Mouse (Mus musculus): ENCODE results near the gene Kcnab3. TPM values are rescaled to one million over a fixed set of nuclear protein-coding genes. Genes with fewer than 3 reads are reported as not detected.

The Kcnab3 gene
- polyA plus RNA-seq, 1 experiment from 2014 or later, result 0.48 TPM

DNA sequence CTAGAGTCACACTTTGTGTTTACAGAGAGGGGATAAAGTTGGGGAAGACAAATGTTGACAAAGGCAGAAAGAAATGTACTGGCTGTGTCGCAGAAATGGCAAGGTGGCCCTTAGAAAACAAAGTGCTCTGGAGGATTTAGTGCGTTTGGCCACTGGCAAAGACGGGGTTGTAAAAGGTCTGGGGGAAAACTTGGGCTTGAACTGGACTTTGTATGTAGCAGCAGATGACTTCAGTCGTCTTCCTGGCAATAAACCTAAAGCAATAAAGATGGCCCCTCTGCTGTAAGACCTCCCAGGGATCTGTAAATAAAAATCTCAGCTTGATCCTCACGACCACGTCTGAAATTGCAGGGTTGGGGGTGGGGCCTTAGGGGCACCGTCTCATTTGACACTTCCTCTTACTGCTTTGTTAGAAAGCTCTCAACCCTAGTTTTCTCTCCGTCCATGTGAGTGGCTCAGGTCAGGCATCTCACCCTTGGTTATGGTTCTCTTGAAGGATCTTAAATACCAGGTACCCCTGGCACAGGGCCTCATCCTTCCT is 6.7 kb downstream of the Kcnab3 start:
- Histone ChIP-seq H3K4me2 (peak overlapping the region; percentile 78; the same call in 1 of the 2 replicates), H3K9ac (peak overlapping the region; percentile 83; the same call in 1 of the 2 replicates), H3K27me3 (replicated peaks) (peaks cover 23% of the 10 kb centered on the region), H3K27ac (replicated peaks) (peak overlapping the region; percentile 43; the same call in 1 of the 2 replicates), H3K4me1 (peaks cover 17% of the 10 kb centered on the region), H3K36me3 (no peaks in the 10 kb centered on the region), H3K4me3 (no peak overlapping the region), H3K9me3 (0 out of 2 replicates have a peak, but pooled peaks cover 4% of the 10 kb centered on the region)
- ATAC-seq (ENCODE audit: extremely low read depth, insufficient number of reproducible peaks, low FRiP score, low TSS enrichment), result no peak
- 39% methylated on average over 8 of the region's 8 CpGs for WGBS

DNA sequence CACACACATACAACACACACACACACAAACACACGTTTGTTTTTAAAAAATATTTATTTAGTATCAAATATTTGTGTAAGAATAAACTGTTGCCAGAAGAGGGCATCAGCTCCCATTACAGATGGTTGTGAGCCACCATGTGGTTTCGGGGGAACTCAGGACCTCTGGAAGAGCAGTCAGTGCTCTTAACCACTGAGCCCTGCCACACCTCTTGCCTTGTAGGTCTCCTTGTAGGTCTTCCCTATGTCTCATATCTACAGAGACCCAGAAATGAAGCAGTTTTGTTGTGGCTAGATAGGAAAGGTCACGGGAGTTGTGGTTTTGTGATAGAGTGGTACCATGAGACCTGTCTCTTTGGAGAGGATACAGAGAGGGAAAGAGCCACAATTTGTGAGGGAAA is 7.9 kb downstream of the Kcnab3 start:
- H3K4me2 ChIP-seq, result no peak overlapping the region
- H3K9ac ChIP-seq, result no peak overlapping the region
- no peak overlapping the region for H3K27ac ChIP-seq (replicated peaks)
- 52% methylated on average over 3 of the region's 3 CpGs for WGBS
- H3K27me3 ChIP-seq (replicated peaks), result peaks cover 12% of the 10 kb centered on the region
- no peak overlapping the region for H3K4me3 ChIP-seq
- H3K9me3 ChIP-seq, result 0 out of 2 replicates have a peak, but pooled peaks cover 6% of the 10 kb centered on the region
- H3K4me1 ChIP-seq, result peaks cover 17% of the 10 kb centered on the region
- ATAC-seq (ENCODE audit: extremely low read depth, insufficient number of reproducible peaks, low FRiP score, low TSS enrichment), result no peak
- H3K36me3 ChIP-seq, result no peaks in the 10 kb centered on the region

DNA sequence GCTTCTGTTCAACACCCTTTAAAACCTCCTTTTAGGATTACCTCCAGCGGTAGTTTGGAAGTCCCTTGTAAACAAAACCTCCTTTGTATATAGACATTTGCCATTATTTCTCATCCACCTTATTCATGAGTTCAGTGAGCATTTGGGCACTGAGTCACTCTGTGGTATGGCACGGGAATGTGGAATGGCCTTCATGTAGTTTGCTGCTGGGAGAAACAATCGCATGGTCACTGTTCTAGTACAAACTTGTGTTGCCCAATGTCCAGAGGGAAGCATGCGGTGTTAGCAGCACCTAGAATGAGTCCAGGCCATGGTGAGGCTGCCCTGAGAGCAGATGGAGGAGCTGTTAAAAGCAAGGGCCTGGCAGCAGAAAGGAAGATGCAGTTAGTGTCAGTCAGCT is 8.7 kb downstream of the Kcnab3 start:
- Histone ChIP-seq H3K4me3 (no peak overlapping the region), H3K4me1 (peaks cover 17% of the 10 kb centered on the region), H3K27ac (replicated peaks) (no peak overlapping the region), H3K4me2 (no peak overlapping the region), H3K9me3 (0 out of 2 replicates have a peak, but pooled peaks cover 6% of the 10 kb centered on the region), H3K36me3 (no peaks in the 10 kb centered on the region), H3K27me3 (replicated peaks) (peaks cover 14% of the 10 kb centered on the region), H3K9ac (no peak overlapping the region)
- ATAC-seq (ENCODE audit: extremely low read depth, insufficient number of reproducible peaks, low FRiP score, low TSS enrichment), result no peak
- 65% methylated on average over 4 of the region's 4 CpGs for WGBS

DNA sequence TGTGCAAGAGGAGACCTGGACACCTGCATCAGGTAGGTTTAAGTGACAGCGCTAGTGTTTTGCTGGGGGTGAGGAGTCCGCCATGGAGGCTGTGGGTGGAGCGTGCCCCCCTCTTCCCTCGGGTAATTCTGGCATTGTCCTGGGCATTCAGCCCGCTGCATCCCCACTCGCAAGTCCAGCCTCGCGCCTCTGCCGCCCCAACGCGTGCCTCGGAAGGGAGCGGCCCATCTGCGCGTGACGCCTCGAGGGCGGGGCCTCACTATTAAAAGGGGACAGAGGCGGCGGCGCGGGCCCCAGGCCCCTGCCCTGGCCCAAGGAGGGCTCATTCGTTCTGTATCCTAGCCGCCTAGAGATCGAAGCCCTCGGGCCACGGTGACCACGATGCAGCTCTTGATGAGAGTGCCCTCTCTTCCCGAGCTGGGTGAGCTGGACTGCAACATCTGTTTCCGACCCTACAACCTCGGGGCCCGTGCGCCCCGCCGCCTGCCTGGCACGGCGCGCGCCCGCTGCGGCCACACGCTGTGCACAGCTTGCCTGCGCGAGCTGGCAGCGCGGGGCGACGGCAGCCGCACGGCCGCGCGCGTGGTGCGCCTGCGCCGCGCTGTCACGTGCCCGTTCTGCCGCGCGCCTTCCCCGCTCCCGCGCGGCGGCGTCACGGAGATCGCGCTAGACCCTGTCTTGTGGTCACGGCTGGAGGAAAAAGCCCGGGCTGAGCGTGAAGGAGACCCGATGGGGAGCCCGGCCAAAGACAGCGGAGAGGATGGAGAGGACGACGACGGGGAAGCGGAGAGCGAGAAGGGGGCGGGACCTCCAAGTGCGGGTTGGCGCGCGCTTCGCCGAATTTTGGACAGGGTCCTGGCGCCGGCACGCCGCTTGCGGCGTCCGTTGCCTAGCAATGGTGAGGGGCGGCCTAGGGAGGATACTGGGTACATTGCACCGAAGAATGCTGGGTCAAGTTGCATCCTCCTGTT is 14.4 kb downstream of the Kcnab3 start, which contains the start of gene Rnf227:
TSS of gene Rnf227 (plus strand) at position 301 of the 971 bp plus-strand sequence.
- H3K9me3 ChIP-seq, result 0 out of 2 replicates have a peak, but pooled peaks cover 6% of the 10 kb centered on the region
- 2% methylated on average over 97 of the region's 99 CpGs for WGBS
- peaks cover 26% of the 10 kb centered on the region for H3K36me3 ChIP-seq
- H3K27ac ChIP-seq (replicated peaks), result no peak within 1 kb of the TSS
- H3K9ac ChIP-seq, result peak within 1 kb of the TSS; percentile 82
- peak within 1 kb of the TSS; percentile 84 for H3K4me2 ChIP-seq
- peaks cover 13% of the 10 kb centered on the region for H3K4me1 ChIP-seq
- peak within 1 kb of the TSS; percentile 62 for H3K4me3 ChIP-seq
- H3K27me3 ChIP-seq (replicated peaks), result peaks cover 20% of the 10 kb centered on the region
- peak; percentile 63; the same call in 1 of the 2 replicates for ATAC-seq (ENCODE audit: extremely low read depth, insufficient number of reproducible peaks, low FRiP score, low TSS enrichment)

DNA sequence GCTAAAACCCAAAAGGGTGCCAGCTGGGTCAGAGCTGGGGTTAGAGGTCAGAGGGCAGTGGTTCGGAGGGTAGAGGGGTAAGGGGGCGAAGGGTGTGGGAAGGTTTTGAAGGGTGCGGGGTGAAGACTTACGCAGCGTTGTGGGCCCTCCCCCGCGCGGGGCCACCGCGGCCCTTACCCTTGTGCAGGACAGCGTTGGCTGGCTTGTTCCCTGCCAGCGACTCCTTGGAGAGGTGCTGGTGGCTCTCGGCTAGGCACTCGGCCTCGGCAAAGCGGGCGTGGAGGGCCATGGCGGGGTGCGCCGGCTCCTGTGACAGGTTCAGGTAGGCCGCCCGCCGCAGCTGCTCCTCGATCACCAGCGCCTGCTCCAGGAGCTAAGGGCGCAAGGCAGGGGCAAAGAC is 20.4 kb downstream of the Kcnab3 start:
- 83% methylated on average over 25 of the region's 26 CpGs for WGBS
- Histone ChIP-seq H3K36me3 (peaks cover 86% of the 10 kb centered on the region), H3K27ac (replicated peaks) (no peak overlapping the region), H3K4me3 (no peak overlapping the region), H3K9me3 (no peaks in the 10 kb centered on the region), H3K4me2 (no peak overlapping the region), H3K27me3 (replicated peaks) (peaks cover 2% of the 10 kb centered on the region; the same call in 1 of the 2 replicates), H3K9ac (no peak overlapping the region), H3K4me1 (peaks cover 1% of the 10 kb centered on the region)
- ATAC-seq (ENCODE audit: extremely low read depth, insufficient number of reproducible peaks, low FRiP score, low TSS enrichment), result no peak

DNA sequence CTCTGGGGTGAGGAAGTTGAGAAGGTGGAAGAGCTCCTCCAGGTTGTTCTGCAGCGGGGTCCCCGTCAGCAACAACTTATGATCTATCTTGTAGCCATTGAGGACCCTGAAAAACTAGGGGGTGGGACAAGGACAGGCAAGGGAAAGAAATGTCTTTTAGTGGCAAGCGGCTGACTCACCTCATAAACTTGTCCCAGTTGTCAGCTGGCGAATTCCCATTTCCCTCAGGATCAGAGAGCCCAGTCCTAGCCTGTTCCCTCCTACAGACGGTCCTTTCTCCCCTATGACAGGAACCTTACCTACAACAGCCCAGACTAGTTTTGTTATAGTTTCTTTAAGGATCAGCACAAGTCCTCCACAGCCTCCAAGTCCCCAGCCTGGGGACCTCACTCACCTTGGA is 30.5 kb downstream of the Kcnab3 start:
- Histone ChIP-seq H3K9ac (no peak overlapping the region), H3K4me2 (no peak overlapping the region), H3K9me3 (no peaks in the 10 kb centered on the region), H3K4me3 (no peak overlapping the region), H3K36me3 (peaks cover 98% of the 10 kb centered on the region), H3K27me3 (replicated peaks) (no peaks in the 10 kb centered on the region), H3K27ac (replicated peaks) (no peak overlapping the region), H3K4me1 (no peaks in the 10 kb centered on the region)
- WGBS, result 85% methylated on average over 5 of the region's 5 CpGs
- no peak for ATAC-seq (ENCODE audit: extremely low read depth, insufficient number of reproducible peaks, low FRiP score, low TSS enrichment)

DNA sequence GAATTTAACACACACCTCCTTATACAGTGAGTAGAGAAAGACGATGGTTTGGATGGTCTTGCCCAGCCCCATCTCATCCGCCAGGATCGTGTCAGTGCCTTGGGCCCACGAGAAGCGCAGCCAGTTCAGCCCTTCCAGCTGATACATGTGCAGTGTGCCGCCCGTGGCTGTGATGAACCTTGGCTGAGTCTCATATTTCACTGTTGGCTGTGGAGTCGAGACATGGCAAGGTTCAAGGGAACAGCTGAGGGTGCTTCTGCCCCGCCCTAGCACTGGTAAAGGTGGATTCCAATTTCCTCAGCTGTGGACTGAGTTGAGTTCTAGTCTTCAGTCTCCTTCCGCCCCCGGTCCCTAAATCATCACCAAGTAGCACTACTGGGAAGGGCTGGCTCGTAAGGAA is 31.6 kb downstream of the Kcnab3 start:
- WGBS, result 83% methylated on average over 12 of the region's 12 CpGs
- no peak overlapping the region for H3K27ac ChIP-seq (replicated peaks)
- no peak for ATAC-seq (ENCODE audit: extremely low read depth, insufficient number of reproducible peaks, low FRiP score, low TSS enrichment)
- peaks cover 97% of the 10 kb centered on the region for H3K36me3 ChIP-seq
- H3K4me2 ChIP-seq, result no peak overlapping the region
- H3K9me3 ChIP-seq, result no peaks in the 10 kb centered on the region
- no peak overlapping the region for H3K4me3 ChIP-seq
- no peaks in the 10 kb centered on the region for H3K4me1 ChIP-seq
- H3K9ac ChIP-seq, result no peak overlapping the region
- H3K27me3 ChIP-seq (replicated peaks), result no peaks in the 10 kb centered on the region

DNA sequence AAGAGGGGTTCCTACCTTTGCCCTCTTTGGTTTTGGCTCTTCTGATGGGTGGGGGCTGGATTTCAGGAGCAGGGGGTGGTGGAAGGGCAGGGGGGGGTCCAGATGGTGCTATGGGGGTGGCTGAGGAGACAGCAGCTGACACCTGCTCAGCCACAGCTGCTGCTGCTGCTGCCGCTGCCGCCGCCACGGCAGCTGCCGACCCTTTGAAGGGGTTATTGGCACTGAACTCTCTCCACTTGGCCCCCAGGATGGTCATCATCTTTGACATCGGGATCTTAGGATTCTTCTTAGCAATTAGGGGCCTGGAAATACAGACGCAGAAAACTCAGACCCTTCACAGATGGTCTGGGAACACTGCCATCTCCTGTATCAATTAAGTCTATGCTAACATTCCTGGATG is 36.0 kb downstream of the Kcnab3 start:
- no peaks in the 10 kb centered on the region for H3K9me3 ChIP-seq
- H3K27me3 ChIP-seq (replicated peaks), result no peaks in the 10 kb centered on the region
- no peak overlapping the region for H3K27ac ChIP-seq (replicated peaks)
- 75% methylated on average over 7 of the region's 7 CpGs for WGBS
- H3K4me3 ChIP-seq, result no peak overlapping the region
- ATAC-seq (ENCODE audit: extremely low read depth, insufficient number of reproducible peaks, low FRiP score, low TSS enrichment), result no peak
- H3K4me1 ChIP-seq, result peaks cover 26% of the 10 kb centered on the region
- H3K36me3 ChIP-seq, result peaks cover 68% of the 10 kb centered on the region
- no peak overlapping the region for H3K9ac ChIP-seq
- H3K4me2 ChIP-seq, result no peak overlapping the region

DNA sequence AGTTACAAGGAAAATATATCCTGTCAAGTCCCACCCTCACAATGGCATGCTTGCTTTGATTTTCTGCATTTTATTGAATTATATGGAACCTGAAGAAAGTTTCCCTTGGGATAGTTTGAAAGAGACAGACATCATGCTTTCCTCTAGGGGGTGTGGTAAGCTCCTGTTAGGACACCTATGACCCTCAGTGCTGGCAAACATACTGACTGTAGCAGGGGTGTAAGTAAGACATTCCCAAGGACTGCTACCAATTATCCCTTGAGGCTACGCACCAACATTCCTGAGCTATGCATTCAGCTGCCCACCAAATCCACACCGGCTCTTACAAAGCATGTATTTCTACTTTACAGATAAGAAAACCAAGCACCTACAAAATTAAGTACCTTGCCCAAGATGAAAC is 36.4 kb downstream of the Kcnab3 start:
- no peaks in the 10 kb centered on the region for H3K9me3 ChIP-seq
- H3K27me3 ChIP-seq (replicated peaks), result no peaks in the 10 kb centered on the region
- WGBS, result 77% methylated on average over 2 of the region's 2 CpGs
- H3K9ac ChIP-seq, result no peak overlapping the region
- no peak overlapping the region for H3K27ac ChIP-seq (replicated peaks)
- H3K36me3 ChIP-seq, result peaks cover 64% of the 10 kb centered on the region
- H3K4me2 ChIP-seq, result no peak overlapping the region
- peaks cover 31% of the 10 kb centered on the region for H3K4me1 ChIP-seq
- no peak for ATAC-seq (ENCODE audit: extremely low read depth, insufficient number of reproducible peaks, low FRiP score, low TSS enrichment)
- H3K4me3 ChIP-seq, result no peak overlapping the region

DNA sequence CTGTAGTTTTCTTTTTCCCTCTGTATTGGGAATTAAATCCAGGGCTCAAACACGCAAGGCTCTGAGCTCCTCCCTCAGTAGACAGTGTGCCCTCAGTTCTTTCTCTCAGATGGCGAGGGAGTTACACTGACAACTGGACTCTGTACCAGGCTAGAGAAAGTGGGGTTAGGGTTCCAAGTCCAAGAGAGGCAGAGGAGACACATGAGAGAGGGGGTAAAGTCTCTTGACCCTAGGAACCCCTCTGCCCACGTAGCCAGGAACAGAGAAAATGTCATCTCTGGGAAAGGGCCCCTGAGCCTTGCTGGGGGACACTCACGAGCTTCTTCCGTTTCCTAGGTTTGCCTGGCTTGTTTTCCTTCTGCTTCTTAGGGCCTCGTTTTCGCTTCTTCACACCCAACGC is 38.3 kb downstream of the Kcnab3 start:
- Histone ChIP-seq H3K27ac (replicated peaks) (peak overlapping the region; percentile 97), H3K4me1 (peaks cover 38% of the 10 kb centered on the region), H3K36me3 (peaks cover 45% of the 10 kb centered on the region), H3K4me3 (no peak overlapping the region), H3K9me3 (no peaks in the 10 kb centered on the region), H3K4me2 (peak overlapping the region; percentile 87), H3K9ac (0 out of 2 replicates have a peak overlapping the region, but pooled peaks have one; percentile 24), H3K27me3 (replicated peaks) (no peaks in the 10 kb centered on the region)
- 47% methylated on average over 8 of the region's 8 CpGs for WGBS
- ATAC-seq (ENCODE audit: extremely low read depth, insufficient number of reproducible peaks, low FRiP score, low TSS enrichment), result no peak

DNA sequence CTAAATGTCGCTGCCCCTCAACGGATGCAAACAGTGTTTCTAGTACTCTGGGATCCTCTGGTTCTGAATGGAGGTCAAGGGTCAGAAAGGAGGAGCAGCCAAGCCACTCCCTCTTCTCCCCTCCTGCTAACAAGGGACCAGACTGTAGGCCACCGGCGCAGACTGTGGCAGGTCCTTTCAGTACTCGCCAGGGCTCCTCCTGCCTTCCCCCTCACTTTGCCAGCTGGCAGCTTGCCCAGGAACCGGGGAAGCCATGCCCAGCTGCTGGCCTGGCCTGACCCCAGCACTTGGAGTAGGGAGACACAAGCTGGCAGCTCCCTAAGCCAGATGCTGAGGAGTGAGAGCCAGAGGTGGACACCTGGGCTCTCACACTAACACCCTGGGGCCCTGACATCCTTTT is 38.9 kb downstream of the Kcnab3 start:
- Histone ChIP-seq H3K4me3 (peak overlapping the region; percentile 90; the same call in 1 of the 2 replicates), H3K9me3 (no peaks in the 10 kb centered on the region), H3K4me2 (peak overlapping the region; percentile 87), H3K27me3 (replicated peaks) (no peaks in the 10 kb centered on the region), H3K9ac (peak overlapping the region; percentile 50; the same call in 1 of the 2 replicates), H3K27ac (replicated peaks) (peak overlapping the region; percentile 97), H3K4me1 (peaks cover 42% of the 10 kb centered on the region), H3K36me3 (peaks cover 40% of the 10 kb centered on the region)
- ATAC-seq (ENCODE audit: extremely low read depth, insufficient number of reproducible peaks, low FRiP score, low TSS enrichment), result 0 out of 2 replicates have a peak, but pooled peaks have one; percentile 28
- 4% methylated on average over 6 of the region's 6 CpGs for WGBS

All from heart, embryonic 13.5 days (tissue).